Mouse (Mus musculus): ENCODE data around the gene Ifna16.

The Ifna16 gene

GRCm38 (mm10) chr4:88642526-88642925 lies 34.2 kb downstream of the Ifna16 start:
- DNase-seq (ENCODE audit: low spot score in 2 of 2) = no peak

- DNase-seq (ENCODE audit: low spot score in 2 of 2) = peak; percentile 80 to 96
Measured at GRCm38 (mm10) chr4:88641077-88641831, 35.5 kb downstream of the Ifna16 start.

- DNase-seq (ENCODE audit: low spot score in 2 of 2) = no peak
Measured at GRCm38 (mm10) chr4:88640704-88641076, 36.0 kb downstream of the Ifna16 start.

GRCm38 (mm10) chr4:88634311-88634710 lies 42.4 kb downstream of the Ifna16 start, which contains the start of gene C87499:
Gene C87499, minus strand, starts transcription at chr4:88634411.
- DNase-seq (ENCODE audit: low spot score in 2 of 2) = no peak
